Mouse (Mus musculus) gastrocnemius, postnatal 4 days (tissue): ENCODE data around the gene Pgam1. TPM values are rescaled to one million over a fixed set of nuclear protein-coding genes. Genes with fewer than 3 reads are reported as not detected.
"Not testable (repeated sequence)": the region's sequence is repeated elsewhere in the genome, so short reads cannot be mapped to it uniquely, and the experiment has no call there.

Source experiments
- DNase-seq, 2 experiments: peaks; one replicate each; pipeline ENCODE4 v3.0.0; 2021 to 2022; ENCODE audit warnings: low spot score in 2 of 2, mixed read lengths in 2 of 2
- total RNA-seq, 2 experiments: library from RNA; stranded (reverse); gene quantifications; 2 replicates each; pipeline ENCODE4 v1.2.3; 2021

The Pgam1 gene
- total RNA-seq, 2 experiments from 2014 or later: 53.2 to 57.9 TPM

DNA sequence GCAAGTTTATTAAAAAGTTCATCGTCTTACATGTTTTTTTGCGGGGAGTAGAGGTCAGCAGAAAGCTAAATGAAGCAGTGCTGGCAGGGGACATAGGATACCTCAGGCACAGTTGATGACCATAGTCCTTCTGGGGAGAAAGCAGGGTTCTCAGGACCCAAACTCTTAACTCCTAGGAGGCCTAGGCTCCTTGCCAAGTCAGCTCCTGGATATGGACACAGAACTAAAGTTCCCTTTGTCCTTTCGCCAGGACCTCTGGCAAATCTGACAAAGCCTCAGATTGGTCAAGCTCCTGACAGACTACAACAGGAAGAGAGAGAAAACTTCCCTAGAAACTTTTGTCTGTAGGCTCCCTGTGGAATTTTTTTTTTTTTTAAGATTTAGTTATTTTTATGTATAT lies 3.0 kb upstream of the Pgam1 start:
- DNase-seq: no peak

DNA sequence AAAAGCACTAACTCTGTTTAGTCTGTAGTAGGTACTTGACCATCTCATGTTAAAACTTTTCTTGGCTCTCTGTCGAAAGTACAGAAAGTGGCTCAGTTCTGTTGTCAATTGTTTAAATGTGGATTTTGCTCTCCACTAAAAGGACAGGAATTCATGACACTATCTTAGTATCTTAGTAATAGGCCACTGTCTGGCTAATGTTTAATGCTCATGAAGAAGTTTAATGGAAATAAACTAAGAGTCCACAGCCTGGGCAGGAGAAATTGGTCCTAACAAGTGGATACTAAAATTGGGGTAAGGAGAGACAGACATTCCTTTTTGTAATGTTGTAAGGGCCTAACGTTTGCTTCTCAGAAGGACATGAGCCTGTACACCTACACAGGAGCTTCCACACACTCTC lies 1.3 kb upstream of the Pgam1 start:
- no peak for DNase-seq

DNA sequence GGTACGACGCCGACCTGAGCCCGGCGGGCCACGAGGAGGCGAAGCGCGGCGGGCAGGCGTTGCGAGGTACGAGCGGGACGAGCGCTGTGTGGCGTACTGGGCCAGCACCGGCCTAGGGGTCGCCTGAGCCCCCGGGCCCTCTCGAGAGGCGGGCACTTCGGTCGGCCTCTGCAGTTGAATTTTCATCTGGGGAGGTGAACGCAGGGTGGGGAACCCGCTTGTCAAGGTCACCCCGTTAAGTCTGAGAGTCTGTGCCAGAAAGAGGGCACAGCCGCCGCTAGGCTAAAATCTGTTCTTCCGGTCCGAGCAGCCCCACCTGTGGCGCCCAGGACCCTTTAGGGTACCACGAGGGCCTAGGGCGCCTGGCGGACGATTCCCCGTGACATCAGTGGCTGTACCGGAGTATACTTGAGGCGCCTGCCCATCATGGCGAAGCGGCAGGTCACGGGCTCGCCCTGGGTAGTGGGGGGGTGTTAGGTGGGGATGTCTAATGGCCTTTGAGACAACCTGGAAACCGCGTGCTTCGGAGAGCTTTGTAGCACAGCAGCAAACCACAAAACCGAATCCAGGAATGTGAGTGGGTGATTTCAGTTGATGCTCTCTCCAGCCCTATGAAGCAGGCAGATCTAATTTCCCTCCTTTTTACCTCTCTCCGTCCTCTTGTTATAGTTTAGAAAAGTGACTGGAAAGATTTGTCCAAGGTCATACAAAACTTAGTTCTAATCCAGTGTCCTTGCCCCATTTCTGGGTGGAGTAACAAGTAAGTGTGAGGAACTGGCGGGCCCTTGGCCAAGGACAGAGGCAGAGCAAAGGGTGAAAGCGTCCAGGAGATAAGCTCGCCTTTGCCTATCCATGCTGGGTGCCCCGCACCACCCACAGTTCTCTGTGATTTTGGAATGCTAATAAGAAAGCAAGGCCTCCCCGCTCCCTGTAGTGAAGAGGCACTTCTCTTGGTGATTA lies 678 bp downstream of the Pgam1 start:
- DNase-seq: peak in 1 of 2 experiments; percentile 29

DNA sequence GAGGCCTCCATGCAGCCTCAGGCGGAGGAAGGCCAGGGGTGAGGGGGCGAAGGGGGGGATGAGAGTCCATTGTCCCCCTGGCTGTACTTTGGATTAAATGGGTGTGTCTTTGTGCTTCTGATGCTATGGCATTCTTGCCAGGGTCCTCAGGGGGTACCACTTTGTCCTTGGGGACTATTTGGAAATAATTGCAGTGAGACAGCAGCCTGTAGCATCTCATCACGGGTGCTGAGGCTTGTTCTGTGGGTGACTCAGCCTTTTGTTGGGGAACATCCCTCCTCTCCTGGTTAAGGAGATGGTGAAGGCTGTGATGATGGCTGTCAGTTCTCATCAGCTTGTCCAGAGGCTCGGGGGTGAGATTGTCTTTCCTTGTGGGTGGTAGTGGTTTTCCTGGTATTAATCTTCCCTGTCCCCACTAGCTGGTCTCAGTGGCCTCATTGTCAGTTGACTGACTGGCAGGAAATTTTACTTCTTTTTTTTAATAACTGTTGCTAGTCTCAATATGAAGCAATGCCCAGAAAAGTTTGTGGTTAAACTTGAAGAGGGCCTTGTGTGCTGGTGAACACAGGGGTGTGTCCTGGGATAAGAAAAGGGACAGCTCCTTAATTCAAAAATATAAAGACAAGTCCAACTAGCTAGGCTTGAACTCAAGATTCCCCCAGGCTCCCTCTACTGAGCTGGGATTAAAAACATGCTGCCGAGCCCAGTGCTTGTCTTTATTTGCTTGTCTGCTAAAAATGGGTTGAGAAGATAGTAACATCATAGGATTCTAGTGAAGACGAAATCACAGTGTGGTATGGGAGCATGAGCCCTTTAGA lies 2.3 kb downstream of the Pgam1 start:
- no peak for DNase-seq

DNA sequence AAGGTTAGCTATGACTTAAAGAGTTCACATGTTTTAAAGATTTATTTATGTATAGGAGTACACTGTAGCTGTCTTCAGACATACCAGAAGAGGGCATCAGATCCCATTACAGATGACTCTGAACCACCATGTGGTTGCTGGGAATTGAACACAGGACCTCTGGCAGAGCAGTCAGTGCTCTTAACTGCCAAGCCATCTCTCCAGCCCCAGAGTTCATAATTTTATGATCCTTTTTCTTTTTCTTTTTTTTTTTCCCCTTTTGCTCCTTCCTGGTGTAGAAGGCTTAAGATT lies 2.8 kb downstream of the Pgam1 start:
- not testable (repeated sequence) for DNase-seq

DNA sequence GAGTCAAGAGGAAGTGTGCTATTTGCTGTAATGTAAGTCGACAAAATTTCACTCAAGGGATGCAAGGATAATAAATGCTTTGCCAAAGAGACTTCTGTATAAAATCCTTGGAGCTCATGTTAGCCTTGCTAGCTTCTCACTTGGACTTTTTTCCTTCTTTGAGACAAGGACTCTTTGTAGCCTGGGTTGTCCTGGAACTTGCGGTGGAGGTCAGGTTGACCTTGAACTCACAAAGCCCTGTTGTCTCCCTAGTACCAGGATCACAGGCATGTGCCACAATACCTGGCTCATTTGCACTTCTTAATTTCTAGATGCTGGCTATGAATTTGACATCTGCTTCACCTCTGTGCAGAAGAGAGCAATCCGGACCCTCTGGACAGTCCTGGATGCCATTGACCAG lies 3.6 kb downstream of the Pgam1 start:
- no peak for DNase-seq

DNA sequence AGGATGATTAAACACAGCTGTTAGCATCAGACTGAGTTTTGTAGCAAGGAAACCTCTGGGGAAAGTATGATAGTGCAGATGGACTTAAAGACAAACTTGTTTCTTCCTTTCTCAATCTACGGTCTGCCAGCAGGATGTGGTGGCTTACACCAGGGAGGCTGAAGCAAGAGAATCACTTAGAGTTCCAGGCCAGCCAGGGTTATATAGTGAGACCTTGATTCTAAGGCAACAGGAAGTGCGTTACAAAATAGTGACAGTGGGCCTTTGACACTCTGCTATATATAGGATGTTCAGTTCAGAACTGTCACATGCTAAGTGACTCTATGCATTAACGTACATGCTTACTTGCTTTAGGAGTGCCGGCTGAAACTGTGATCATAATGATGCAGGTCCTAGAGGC lies 5.1 kb downstream of the Pgam1 start:
- DNase-seq: no peak

DNA sequence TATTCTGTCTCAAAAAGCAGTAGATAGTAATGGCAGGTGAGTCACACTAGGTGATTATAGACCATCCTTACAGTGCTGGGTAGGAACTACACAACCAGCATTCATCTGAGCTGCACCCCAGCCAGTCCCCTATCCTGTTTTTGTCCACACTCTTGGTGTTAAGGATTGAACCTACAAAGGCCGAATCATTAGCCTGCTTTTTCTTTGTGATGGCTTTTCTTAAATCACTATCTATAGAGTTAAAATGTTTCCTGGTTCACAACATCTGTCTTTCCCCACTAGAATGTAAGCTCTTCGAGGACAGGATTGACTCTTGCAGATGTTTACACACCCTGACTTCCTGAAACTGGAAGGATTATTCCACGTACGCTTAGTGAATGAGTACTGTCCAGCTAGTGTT lies 7.7 kb downstream of the Pgam1 start:
- DNase-seq: no peak

DNA sequence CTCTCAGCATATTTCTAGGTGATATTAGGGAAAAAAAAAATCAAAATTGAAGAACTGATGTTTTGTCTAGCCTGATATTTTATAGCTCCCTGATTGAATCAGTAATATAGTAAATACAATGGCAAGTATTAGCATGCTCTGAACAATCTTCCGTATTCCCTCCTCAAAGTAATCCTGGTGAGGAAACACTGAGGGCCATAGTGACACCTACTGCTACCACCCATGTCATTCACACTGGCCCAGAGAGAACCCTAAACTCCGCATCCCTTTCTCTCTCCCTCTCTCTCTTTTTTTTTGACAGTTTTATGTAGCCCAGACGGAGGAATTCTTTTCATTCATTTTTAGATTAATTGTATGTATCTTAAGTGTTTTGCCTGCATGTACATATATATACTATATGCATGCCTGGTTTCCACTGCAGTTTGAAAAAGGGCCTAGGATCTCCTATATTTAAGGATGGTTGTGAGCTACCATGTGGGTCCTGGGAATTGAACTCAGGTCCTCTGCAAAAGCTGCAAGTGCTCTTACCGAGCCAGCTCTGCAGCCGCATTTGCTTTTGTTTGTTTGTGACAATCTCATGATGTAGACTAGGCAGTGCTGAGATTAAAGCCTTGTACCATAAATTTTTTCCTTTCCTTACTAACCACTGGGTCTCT lies 8.8 kb downstream of the Pgam1 start:
- no peak for DNase-seq

DNA sequence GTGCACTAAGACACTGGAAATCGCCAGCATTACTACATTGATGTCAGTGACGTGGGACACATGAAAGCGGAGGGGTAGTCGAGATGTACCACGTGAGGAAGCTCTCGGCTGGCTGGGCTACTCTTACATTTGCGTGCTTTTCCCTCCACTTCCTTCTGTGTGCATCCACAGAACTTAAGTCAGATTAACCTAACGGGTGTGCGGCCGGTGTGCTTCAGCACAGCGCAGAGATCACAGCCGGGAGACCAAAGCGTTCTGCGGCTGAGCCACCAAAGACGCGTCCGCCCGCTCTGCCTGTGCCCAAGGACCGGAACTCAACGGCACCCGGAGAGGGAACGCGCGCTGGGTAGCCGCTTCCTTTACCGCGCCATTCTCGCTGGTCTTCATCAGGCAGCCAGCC lies 21.0 kb downstream of the Pgam1 start:
- no peak for DNase-seq

DNA sequence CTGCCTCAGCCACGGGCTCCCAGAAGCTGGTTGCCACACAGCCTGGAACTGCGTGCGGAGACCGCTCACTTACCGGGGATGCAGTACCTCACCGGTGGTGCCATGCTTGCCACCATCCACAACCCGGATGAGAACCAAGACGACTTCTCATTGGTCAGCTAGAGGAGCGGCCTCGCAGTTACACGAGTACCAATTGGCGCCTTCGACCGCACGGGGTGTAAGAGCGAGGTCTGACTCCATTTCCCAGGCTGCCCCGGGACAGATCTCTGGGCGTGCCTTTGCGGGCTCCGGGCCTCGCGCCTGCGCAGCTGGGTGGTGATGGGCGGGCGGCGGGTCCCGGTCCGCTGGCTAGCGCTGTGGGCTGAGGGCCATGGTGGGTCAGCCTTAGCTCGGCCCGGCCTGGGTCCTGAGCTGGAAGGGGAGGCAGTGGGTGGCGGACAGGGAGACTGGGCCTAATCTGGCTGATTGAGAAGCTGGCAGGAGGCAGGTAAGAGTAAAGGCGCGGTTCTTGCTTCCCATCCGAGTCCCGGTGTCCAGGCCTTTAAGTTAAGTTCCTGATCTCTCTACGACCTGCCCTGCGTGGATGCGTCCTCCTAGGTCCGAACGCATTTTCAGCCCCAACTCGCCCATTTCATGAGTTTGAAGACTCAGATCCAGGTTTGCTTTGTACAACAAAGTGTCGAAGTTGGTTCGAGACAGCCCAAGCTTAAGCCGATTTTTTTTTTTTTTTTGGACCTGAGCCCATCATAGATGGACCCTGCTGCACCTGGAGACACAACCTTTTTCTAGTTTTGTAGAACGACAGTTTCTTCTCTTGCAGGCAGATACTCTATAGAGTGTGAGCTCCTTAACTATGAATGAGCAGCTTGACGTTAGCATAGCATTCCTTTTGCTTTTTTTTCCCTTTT lies 21.7 kb downstream of the Pgam1 start, which contains the start of the genes Exosc1 and Zdhhc16:
TSS of gene Exosc1 (minus strand) at position 245 of the 908 bp plus-strand sequence.
TSS of gene Zdhhc16 (plus strand) at position 302 of the 908 bp plus-strand sequence.
- DNase-seq: peak; percentile 93 to 97

DNA sequence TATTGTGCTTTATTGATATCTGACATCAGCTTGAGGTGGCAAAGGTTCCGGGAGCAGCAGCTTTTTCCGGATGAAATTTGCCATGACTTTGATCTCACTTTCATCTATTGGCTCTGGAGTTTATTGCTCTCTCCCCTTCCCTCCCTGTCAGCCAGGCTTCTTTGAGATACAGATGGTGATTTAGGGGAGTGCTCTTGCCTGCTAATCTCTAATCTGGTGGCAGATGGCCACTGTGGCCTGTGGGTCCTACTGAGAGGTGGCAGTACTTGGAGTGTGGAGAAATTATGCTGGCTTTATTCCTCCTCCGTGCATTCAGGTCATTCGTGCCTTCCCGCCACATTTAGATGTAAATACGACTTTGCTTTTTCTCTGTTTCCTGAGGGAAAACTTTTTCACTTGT lies 22.4 kb downstream of the Pgam1 start:
- no peak for DNase-seq

DNA sequence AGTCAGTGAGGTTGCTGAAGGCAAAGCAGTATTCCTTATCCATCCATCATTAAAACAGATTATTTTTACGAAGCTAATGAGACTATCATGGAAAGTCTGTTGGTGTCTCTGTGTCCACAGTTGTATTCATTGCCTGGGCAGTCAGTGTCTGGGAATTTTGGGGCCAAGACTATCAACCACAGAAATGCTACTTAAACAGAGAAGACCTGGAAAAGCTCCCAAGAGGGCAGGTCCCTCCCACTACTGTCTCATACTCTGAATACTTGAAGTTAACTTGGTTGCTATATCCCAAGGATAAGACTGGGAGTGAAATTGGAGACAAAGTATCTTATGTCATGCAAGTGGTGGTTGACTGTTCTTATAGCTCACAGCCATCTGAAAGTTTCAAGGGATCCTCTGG lies 24.2 kb downstream of the Pgam1 start:
- DNase-seq: no peak

DNA sequence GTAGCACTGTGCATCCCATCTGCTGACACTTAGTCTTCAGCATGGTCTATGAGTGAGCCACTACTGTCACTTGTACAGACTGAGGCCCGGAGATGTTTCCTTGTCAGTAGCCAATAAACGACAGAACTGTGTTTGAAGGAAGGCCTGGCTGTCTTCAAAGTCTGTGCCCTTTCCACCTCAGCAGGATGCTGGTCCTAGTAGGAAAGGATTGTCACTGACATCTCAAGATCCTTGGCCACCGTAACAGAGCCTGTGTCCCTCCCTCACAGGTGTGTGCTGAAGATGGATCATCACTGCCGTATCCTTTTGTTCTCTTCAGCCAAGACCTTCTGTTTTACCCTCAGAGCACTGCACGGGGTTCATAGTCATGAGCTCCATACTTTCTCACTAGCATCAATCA lies 26.8 kb downstream of the Pgam1 start:
- no peak for DNase-seq

DNA sequence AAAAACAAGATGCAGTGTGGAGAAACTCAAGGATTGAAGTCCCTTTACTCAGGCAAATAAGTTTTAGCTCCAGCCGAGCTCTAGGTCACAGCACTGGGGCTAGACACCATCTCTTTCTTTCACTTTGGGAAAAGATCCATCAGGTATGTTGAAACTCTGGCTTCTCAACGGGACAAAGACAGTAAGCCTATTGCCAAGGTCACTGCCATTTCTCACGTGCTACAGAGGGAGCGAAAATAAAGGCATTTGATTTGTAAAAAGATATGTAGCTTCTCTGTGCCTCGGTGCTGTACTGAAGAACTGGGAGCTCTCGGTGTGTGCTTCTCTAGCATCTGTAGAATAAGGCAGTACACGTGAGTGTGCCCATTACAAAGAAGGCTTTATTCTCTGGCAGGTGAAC lies 32.1 kb downstream of the Pgam1 start:
- no peak for DNase-seq

DNA sequence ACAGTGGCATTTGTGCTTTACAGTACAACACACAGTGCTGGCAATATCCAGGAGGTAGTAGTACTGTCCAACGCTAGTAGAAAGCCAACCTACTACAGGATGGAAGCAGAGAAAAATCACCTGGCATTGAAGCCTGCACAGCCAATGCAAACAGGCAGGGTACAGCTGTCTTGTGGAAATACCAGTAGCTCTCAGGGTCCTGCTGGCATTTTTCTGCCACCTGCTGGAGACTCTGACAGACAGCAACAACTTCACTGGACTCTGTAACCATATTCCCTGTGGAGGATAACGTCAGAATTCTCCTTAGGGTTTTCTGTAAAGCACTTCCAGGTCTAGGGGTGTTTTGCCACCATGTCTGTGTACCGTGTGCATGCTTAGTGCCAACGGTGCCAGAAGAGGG lies 40.6 kb downstream of the Pgam1 start:
- no peak for DNase-seq

DNA sequence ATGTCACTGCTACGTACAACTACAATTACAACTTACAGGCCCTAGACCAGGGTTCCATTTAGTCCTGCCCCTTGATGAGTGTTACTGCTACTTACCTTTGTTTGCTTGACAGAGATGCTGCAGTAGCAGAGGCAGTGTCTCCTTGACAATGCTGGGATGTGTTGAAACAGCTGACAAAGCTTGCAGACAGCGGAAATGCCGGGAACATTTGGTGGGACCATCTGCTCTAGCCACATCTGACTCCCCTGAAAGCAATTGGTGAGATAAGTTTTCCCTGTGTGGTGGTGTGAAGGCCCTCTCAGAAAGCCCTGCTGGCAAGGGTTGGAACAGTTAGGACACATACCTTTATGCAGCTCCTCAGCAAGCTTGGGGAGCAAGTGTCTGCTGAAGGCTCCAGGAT lies 41.9 kb downstream of the Pgam1 start:
- no peak for DNase-seq
